Mouse (Mus musculus): Measurements from ENCODE around the gene Pomt1. TPM values are rescaled to one million over a fixed set of nuclear protein-coding genes. Genes with fewer than 3 reads are reported as not detected.
A peak's percentile ranks its signal among the peaks of the same experiment; 100 is the strongest.
"Not testable (repeated sequence)": the region's sequence is repeated elsewhere in the genome, so short reads cannot be mapped to it uniquely, and the experiment has no call there.

Pomt1 gene
- polyA plus RNA-seq, 1 experiment from 2014 or later, result 20.2 TPM

- 90% methylated on average over 3 of the region's 3 CpGs for WGBS
- H3K4me1 ChIP-seq (ENCODE audit: control insufficient read depth, insufficient read depth, low read length), result no peaks in the 10 kb centered on the region
- H3K27me3 ChIP-seq (replicated peaks; ENCODE audit: control insufficient read depth, insufficient read depth, low read length), result no peaks in the 10 kb centered on the region
- ATAC-seq (ENCODE audit: low read depth) (no peak), DNase-seq (ENCODE audit: low spot score) (no peak)
- peaks cover 59% of the 10 kb centered on the region for H3K36me3 ChIP-seq (ENCODE audit: control insufficient read depth, insufficient read depth, low read length)
- H3K9me3 ChIP-seq (ENCODE audit: control insufficient read depth, low read length), result no peaks in the 10 kb centered on the region
- no peak overlapping the region for H3K9ac ChIP-seq (ENCODE audit: low read depth, low read length)
- no peak overlapping the region for H3K27ac ChIP-seq (replicated peaks; ENCODE audit: low read depth, low read length)
- H3K4me2 ChIP-seq (ENCODE audit: low read depth, low read length), result no peak overlapping the region
- no peak overlapping the region for H3K4me3 ChIP-seq (ENCODE audit: low read depth, low read length)
These were observed 58.9 kb downstream of the Pomt1 start for GRCm38 (mm10) chr2:32295285-32295684.

- not testable (repeated sequence) for H3K27me3 ChIP-seq (replicated peaks; ENCODE audit: control insufficient read depth, insufficient read depth, low read length); H3K4me3 ChIP-seq (ENCODE audit: low read depth, low read length); H3K4me1 ChIP-seq (ENCODE audit: control insufficient read depth, insufficient read depth, low read length); ATAC-seq (ENCODE audit: low read depth); H3K4me2 ChIP-seq (ENCODE audit: low read depth, low read length); H3K27ac ChIP-seq (replicated peaks; ENCODE audit: low read depth, low read length); H3K9ac ChIP-seq (ENCODE audit: low read depth, low read length); H3K9me3 ChIP-seq (ENCODE audit: control insufficient read depth, low read length); DNase-seq (ENCODE audit: low spot score)
- WGBS, result 83% methylated on average over 2 of the region's 2 CpGs
- peaks cover 64% of the 10 kb centered on the region for H3K36me3 ChIP-seq (ENCODE audit: control insufficient read depth, insufficient read depth, low read length)
These were observed 59.5 kb downstream of the Pomt1 start for GRCm38 (mm10) chr2:32295842-32296241.

GRCm38 (mm10) chr2:32299469-32299868, 63.1 kb downstream of the Pomt1 start:
- no peaks in the 10 kb centered on the region for H3K4me1 ChIP-seq (ENCODE audit: control insufficient read depth, insufficient read depth, low read length)
- no peak for ATAC-seq (ENCODE audit: low read depth)
- DNase-seq (ENCODE audit: low spot score), result no peak
- H3K9me3 ChIP-seq (ENCODE audit: control insufficient read depth, low read length), result no peaks in the 10 kb centered on the region
- H3K36me3 ChIP-seq (ENCODE audit: control insufficient read depth, insufficient read depth, low read length), result peaks cover 76% of the 10 kb centered on the region
- WGBS, result 87% methylated on average over 4 of the region's 4 CpGs
- no peak overlapping the region for H3K9ac ChIP-seq (ENCODE audit: low read depth, low read length)
- H3K4me3 ChIP-seq (ENCODE audit: low read depth, low read length), result no peak overlapping the region
- no peak overlapping the region for H3K27ac ChIP-seq (replicated peaks; ENCODE audit: low read depth, low read length)
- H3K4me2 ChIP-seq (ENCODE audit: low read depth, low read length), result no peak overlapping the region
- H3K27me3 ChIP-seq (replicated peaks; ENCODE audit: control insufficient read depth, insufficient read depth, low read length), result no peaks in the 10 kb centered on the region

- DNase-seq (ENCODE audit: low spot score), result no peak
- Histone ChIP-seq H3K36me3 (ENCODE audit: control insufficient read depth, insufficient read depth, low read length) (peaks cover 99% of the 10 kb centered on the region), H3K9me3 (ENCODE audit: control insufficient read depth, low read length) (no peaks in the 10 kb centered on the region), H3K9ac (ENCODE audit: low read depth, low read length) (no peak overlapping the region), H3K4me2 (ENCODE audit: low read depth, low read length) (no peak overlapping the region), H3K27me3 (replicated peaks; ENCODE audit: control insufficient read depth, insufficient read depth, low read length) (no peaks in the 10 kb centered on the region), H3K4me3 (ENCODE audit: low read depth, low read length) (no peak overlapping the region), H3K27ac (replicated peaks; ENCODE audit: low read depth, low read length) (no peak overlapping the region), H3K4me1 (ENCODE audit: control insufficient read depth, insufficient read depth, low read length) (no peaks in the 10 kb centered on the region)
- WGBS, result 93% methylated on average over 9 of the region's 10 CpGs
- ATAC-seq (ENCODE audit: low read depth), result no peak
These were observed 66.6 kb downstream of the Pomt1 start for GRCm38 (mm10) chr2:32302952-32303351.

GRCm38 (mm10) chr2:32304145-32304832, 67.9 kb downstream of the Pomt1 start:
- Histone ChIP-seq H3K9ac (ENCODE audit: low read depth, low read length) (no peak overlapping the region), H3K9me3 (ENCODE audit: control insufficient read depth, low read length) (no peaks in the 10 kb centered on the region), H3K36me3 (ENCODE audit: control insufficient read depth, insufficient read depth, low read length) (peaks cover 98% of the 10 kb centered on the region), H3K4me1 (ENCODE audit: control insufficient read depth, insufficient read depth, low read length) (no peaks in the 10 kb centered on the region), H3K27me3 (replicated peaks; ENCODE audit: control insufficient read depth, insufficient read depth, low read length) (no peaks in the 10 kb centered on the region), H3K4me3 (ENCODE audit: low read depth, low read length) (no peak overlapping the region), H3K27ac (replicated peaks; ENCODE audit: low read depth, low read length) (no peak overlapping the region), H3K4me2 (ENCODE audit: low read depth, low read length) (no peak overlapping the region)
- ATAC-seq (ENCODE audit: low read depth) (peak; percentile 67), DNase-seq (ENCODE audit: low spot score) (peak; percentile 62)
- 55% methylated on average over 8 of the region's 8 CpGs for WGBS

Other genes starting within 250 kb of the Pomt1 start
- gene Fam78a, start 151.7 kb upstream of the Pomt1 start, polyA plus RNA-seq (2014; fragmentation: Nextera tagmentation; extraction: Ambion mirVana), result 8.2 and 8.9 TPM in 2 replicates
- 11.7 and 13.0 TPM in 2 replicates for gene Plpp7, start 141.1 kb upstream of the Pomt1 start, polyA plus RNA-seq (2014; fragmentation: Nextera tagmentation; extraction: Ambion mirVana)
- gene Prrc2b, start 85.5 kb upstream of the Pomt1 start, polyA plus RNA-seq (2014; fragmentation: Nextera tagmentation; extraction: Ambion mirVana), result 63.0 and 66.0 TPM in 2 replicates
- 58.6 and 60.6 TPM in 2 replicates for gene Uck1, start 23.6 kb downstream of the Pomt1 start, polyA plus RNA-seq (2014; fragmentation: Nextera tagmentation; extraction: Ambion mirVana)
- gene Golga2, start 50.8 kb downstream of the Pomt1 start, polyA plus RNA-seq (2014; fragmentation: Nextera tagmentation; extraction: Ambion mirVana), result 27.2 and 33.1 TPM in 2 replicates
- gene Swi5, start 51.5 kb downstream of the Pomt1 start, polyA plus RNA-seq (2014; fragmentation: Nextera tagmentation; extraction: Ambion mirVana), result 206 and 249 TPM in 2 replicates
- 41.9 and 48.0 TPM in 2 replicates for gene Ciz1, start 115.7 kb downstream of the Pomt1 start, polyA plus RNA-seq (2014; fragmentation: Nextera tagmentation; extraction: Ambion mirVana)
- 34.1 and 41.7 TPM in 2 replicates for gene Dnm1, start 116.7 kb downstream of the Pomt1 start, polyA plus RNA-seq (2014; fragmentation: Nextera tagmentation; extraction: Ambion mirVana)
- gene 1110008P14Rik, start 145.3 kb downstream of the Pomt1 start, polyA plus RNA-seq (2014; fragmentation: Nextera tagmentation; extraction: Ambion mirVana), result 67.7 and 79.7 TPM in 2 replicates
- 4.0 and 7.9 TPM in 2 replicates for gene Lcn2, start 151.7 kb downstream of the Pomt1 start, polyA plus RNA-seq (2014; fragmentation: Nextera tagmentation; extraction: Ambion mirVana)
- 28.0 and 33.5 TPM in 2 replicates for gene Ptges2, start 159.3 kb downstream of the Pomt1 start, polyA plus RNA-seq (2014; fragmentation: Nextera tagmentation; extraction: Ambion mirVana)
- gene Naif1, start 213.9 kb downstream of the Pomt1 start, polyA plus RNA-seq (2014; fragmentation: Nextera tagmentation; extraction: Ambion mirVana), result 4.9 and 5.6 TPM in 2 replicates
- 15.8 and 17.0 TPM in 2 replicates for gene Slc25a25, start 214.9 kb downstream of the Pomt1 start, polyA plus RNA-seq (2014; fragmentation: Nextera tagmentation; extraction: Ambion mirVana)

Measured in embryonic facial prominence, embryonic 14.5 days (tissue).